Mouse (Mus musculus) embryo, embryonic 10 days (tissue): ENCODE data around the gene Sptbn1.

ENCODE experiments used
- DNase-seq: peaks from one replicate; pipeline ENCODE4 v3.0.0-alpha.2; 2015; ENCODE audit warnings: low spot score

Gene Sptbn1

GRCm38 (mm10) chr11:30166551-30166922 lies 101.4 kb downstream of the Sptbn1 start:
- DNase-seq, result no peak

DNA sequence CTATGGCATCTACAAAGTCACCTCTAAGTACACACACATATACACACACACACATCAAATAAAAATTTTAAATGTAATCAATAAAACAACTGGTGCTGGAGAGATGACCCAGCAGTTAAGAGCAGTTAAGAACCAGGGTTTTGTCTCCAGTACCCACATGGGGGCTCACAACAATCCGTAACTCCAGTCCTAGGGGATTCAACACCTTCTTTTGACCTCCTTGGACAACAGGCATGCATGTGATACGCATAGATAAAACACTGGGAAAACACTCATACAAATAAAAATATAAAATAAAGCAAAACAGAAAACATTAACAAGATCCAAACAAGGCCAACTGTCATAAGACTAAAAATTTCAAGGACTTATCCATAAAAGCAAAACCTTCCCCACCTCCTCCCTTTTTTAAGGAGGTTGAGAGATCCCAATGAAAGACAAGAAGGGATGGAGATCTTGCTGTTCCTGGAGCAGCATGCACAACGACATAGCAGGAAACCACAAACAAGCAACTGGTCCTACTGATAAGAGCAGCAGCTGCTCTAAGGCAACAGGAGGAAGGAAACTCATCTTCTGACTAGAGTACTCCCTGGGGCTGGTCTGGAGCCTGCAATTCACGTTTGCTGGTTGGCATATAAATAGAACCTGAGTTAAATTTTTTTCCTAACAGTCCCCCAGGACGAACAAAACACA lies 102.0 kb downstream of the Sptbn1 start:
- DNase-seq, result no peak

DNA sequence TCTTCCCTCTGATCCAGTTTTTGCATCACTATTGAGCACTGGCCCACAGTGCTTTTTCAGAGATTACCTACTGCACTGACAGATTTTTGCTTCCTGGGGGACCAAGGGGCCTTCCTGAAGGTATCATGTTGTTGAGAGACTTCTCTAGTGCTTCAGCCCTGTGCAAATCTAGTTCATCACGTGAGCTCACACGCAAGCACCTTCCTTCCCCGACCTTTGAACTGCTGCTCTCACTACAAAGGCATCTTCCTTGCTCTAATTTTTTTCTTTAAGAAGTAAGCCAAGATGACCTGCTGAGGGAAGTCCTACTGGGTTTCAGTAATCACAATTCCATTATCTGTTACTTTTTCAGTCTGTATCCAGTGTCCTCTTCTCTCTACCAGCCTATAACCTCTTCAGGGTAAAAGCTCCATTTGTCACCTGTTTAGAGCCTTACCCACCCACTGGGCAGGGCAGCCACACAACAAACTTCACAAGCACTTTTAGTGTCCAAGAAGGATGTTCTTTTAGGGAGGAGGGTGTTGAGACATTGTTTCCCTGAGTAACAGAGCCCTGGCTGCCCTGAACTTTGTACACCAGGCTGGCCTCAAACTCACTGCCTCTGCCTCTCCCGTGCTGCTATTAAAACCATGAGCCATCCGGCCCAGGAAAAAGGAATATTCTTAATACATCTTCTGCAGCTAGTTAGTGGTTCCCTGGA lies 103.3 kb downstream of the Sptbn1 start:
- no peak for DNase-seq

- DNase-seq, result no peak
Observed at GRCm38 (mm10) chr11:30163870-30164269, 104.1 kb downstream of the Sptbn1 start.

- DNase-seq, result no peak
Observed at GRCm38 (mm10) chr11:30163081-30163480, 104.9 kb downstream of the Sptbn1 start.

GRCm38 (mm10) chr11:30161744-30162143 lies 106.2 kb downstream of the Sptbn1 start:
- no peak for DNase-seq

DNA sequence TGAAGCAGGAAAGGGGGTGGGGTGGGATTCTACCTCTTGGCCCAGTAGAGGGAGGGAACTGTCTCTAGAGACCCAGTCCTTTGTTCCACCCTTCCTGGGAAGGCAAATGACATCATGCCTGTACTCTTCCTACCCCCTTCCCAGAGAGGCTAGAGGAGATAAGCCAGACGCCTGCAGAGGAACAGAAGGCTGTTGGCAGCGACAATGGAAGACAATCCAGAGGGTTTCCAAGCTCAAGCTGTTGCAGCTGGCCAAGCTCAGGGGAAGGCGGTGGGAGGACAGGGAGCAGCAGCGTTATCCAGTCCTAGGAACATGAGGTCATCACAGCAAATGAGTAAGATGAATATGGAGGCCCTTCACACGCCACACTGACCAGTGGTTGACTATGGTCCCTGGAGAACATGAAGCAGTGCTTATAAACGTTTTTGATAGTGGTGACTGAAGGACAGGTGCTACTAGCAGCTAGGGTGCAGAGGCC lies 106.8 kb downstream of the Sptbn1 start:
- peak; percentile 49 for DNase-seq

- DNase-seq, result no peak
Observed at GRCm38 (mm10) chr11:30160625-30161172, 107.3 kb downstream of the Sptbn1 start.

DNA sequence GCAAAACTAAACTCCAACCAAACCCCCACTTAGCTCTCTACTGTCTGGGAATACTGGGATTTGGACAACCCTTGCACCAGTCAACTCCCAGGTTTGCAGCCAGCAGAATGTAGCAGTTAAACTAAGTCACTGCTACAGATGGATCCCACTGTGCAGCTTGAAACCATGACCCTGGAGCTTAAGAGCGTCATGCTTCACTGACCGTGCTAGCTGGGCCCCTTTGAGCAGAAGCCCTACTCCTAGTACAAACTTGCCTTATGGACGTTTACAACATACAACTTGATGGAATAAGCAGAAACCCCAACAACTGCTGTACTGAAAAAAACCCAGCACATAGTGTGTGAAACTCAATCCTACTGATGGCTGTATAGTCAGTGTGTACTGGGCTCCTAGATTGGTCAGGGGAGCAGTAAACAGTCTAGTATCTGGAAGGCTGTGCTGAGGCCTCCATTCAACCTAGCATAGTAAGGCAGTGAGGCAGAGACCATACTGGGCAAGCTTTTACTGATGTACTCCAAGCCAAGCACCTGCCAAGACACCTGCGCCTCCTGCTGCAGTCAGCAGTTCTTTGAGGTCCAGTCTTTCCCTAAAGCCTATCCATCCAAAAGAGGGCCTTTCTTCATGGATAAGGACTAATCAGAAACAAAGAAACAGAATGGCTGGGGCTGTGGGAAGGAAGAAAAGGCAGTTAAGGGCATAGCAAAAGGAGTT lies 108.3 kb downstream of the Sptbn1 start:
- DNase-seq, result no peak

DNA sequence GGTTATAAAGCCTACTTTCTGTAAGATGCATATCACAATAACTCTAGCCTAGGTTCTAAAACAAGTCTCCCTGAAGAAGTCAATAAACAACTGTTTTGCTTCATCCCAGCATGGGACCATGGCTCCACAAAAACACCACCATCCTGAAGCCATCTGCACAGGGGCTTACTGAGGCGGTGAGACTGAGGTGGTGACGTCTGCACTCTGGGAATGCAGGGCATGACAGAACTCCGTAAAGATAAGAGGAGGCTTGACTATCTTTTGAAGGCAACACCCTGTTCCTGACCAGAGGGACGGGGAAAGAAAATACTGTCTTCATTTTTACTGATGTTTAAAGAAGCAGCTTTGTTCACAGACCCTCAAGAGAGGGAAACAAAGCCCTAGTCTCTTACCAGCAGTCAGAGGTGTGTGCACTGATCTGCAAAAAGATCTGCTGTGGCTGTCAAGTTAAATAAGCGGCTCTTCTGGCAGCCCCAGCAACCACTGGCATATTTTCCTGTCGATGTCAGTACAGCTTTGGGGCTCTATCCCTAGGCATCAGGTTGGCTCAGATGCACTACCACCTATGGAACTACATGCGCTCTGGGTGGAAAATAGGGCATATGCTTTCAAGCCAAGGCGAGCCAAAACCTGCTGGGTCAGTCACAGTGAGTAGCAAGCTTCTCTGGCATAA lies 109.8 kb downstream of the Sptbn1 start:
- no peak for DNase-seq

- no peak for DNase-seq
Observed at GRCm38 (mm10) chr11:30155887-30156286, 112.1 kb downstream of the Sptbn1 start.

DNA sequence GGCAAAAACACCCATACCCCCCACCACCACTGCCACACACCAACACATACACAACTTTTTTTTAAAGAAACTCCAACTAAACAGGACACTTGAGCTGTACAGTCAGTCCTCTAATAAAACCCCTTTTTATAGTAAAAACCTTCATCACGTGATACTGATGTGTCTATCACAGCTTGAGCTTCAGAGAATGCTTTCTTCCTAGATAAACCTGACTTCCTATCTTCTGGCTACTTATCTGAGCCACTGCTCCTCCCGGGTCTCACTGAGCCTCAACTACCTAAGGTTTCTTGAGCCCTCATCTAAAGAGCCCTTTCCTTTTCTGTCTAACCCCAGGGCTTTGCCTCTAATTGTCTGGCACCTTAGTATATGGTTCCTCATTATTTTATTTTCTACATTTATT lies 113.0 kb downstream of the Sptbn1 start:
- DNase-seq, result no peak

DNA sequence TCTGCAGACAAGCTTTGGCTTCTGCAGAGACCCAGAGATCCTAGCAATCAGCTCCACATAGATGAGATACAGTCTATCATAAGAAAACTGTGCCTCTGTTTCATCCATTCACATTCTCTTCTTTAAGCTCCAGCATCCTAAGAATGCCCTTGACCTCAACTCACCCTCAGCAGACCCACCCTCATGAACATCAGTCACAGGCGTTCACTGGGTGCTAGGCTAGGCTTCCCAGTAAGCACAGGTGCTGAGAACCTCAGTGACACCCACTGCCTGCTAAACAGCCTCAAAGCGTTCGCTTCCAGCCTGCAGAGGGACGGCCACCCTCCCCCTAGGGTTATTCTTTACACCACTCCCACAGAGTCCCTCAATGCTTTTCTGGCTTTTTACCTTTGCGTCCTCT lies 119.1 kb downstream of the Sptbn1 start:
- DNase-seq, result no peak

DNA sequence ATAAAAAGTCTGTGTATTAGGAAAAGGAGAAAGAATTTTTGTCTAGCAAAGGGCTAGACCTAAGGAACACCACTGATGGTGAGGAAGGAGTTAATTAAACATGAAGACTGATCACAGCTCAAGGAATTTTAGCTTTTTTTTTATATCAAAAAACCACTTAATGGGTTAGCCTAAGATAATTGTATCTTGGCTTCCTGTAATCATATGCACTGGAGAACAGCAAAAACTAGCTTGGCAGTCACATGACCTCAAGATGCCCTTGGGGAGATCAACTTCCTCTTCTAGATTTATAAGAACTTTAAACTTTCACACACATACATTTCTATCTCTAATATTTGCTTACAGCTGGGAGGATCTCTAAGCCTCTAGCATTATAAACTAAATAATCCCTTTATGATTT lies 119.6 kb downstream of the Sptbn1 start:
- no peak for DNase-seq

GRCm38 (mm10) chr11:30147882-30148281 lies 120.1 kb downstream of the Sptbn1 start:
- no peak for DNase-seq

GRCm38 (mm10) chr11:30143090-30143489 lies 124.9 kb downstream of the Sptbn1 start:
- DNase-seq, result no peak

- no peak for DNase-seq
Observed at GRCm38 (mm10) chr11:30139165-30139826, 128.7 kb downstream of the Sptbn1 start.

GRCm38 (mm10) chr11:30137081-30137480 lies 130.9 kb downstream of the Sptbn1 start:
- no peak for DNase-seq

- no peak for DNase-seq
Observed at GRCm38 (mm10) chr11:30134058-30134457, 133.9 kb downstream of the Sptbn1 start.

- DNase-seq, result no peak
Observed at GRCm38 (mm10) chr11:30132581-30132980, 135.4 kb downstream of the Sptbn1 start.

GRCm38 (mm10) chr11:30131640-30132039 lies 136.3 kb downstream of the Sptbn1 start:
- DNase-seq, result no peak

DNA sequence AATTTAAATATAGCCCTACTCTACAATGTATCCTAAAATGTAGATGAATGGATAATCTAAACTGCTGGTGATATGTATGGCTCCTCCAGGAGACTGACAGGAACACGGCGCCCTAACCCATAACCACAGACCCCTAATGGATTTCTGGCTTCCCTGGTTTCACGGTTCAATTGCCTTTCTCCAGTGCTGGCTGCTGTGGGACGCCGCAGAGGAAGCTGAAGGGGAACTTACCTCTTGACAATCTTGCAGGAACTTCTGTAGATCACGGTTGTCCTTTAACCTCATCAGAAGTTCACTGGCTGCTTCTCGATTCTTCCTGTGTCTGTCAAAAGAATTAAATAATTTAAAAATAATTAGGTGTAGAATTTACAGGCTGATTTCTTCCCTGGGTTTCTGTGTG lies 138.6 kb downstream of the Sptbn1 start:
- DNase-seq, result no peak
